ENCODE assay signal across 16 mouse cellular contexts in genomic region chr8:45608413-45608812, GRCm38 (mm10).
"Had no signal": no experiment of that assay in that cellular context is flagged by ENCODE, and none has a peak within 500 bp of the region (broad histone marks: within the 10 kb centered on the region; RNA-seq: fewer than 3 reads in every experiment).

No protein-coding gene starts in this region.

- H3K9ac ChIP-seq: liver, embryonic 15.5 days; liver, postnatal 0 days; lung, embryonic 15.5 days; midbrain, embryonic 12.5 days; neural tube, embryonic 12.5 days had no signal

- H3K36me3 ChIP-seq: liver, embryonic 15.5 days; lung, embryonic 15.5 days; midbrain, embryonic 12.5 days; neural tube, embryonic 12.5 days had no signal

- H3K4me2 ChIP-seq: liver, embryonic 15.5 days; lung, embryonic 15.5 days; midbrain, embryonic 12.5 days; neural tube, embryonic 12.5 days had no signal

- H3K4me1 ChIP-seq: liver, embryonic 15.5 days; megakaryocyte, embryonic 14.5 days; midbrain, embryonic 12.5 days; neural tube, embryonic 12.5 days had no signal

- DNase-seq: liver, postnatal 0 days; lung, adult 2 months; lung, postnatal 14 days; lung, postnatal 36 days; midbrain, embryonic 14.5 days; right cerebral cortex, postnatal 14 days; thymus, adult 2 months; thymus, postnatal 25 days; thymus, postnatal 4 days had no signal

- H3K27me3 ChIP-seq: liver, embryonic 15.5 days; lung, embryonic 15.5 days; megakaryocyte, embryonic 14.5 days; midbrain, embryonic 12.5 days; neural tube, embryonic 12.5 days had no signal

- H3K9me3 ChIP-seq: liver, embryonic 15.5 days; lung, embryonic 15.5 days; midbrain, embryonic 12.5 days; neural tube, embryonic 12.5 days had no signal

- H3K27ac ChIP-seq: liver, embryonic 15.5 days; lung, embryonic 15.5 days; macrophage; midbrain, embryonic 12.5 days; neural tube, embryonic 12.5 days had no signal

- ATAC-seq: liver, postnatal 0 days; lung, postnatal 0 days had no signal

- H3K4me3 ChIP-seq: liver, embryonic 15.5 days; lung, embryonic 15.5 days; megakaryocyte, embryonic 14.5 days; midbrain, embryonic 12.5 days; neural tube, embryonic 12.5 days had no signal
